Mouse (Mus musculus) olfactory bulb, adult 2 months (tissue): Measurements from ENCODE around the gene Uso1. TPM values are rescaled to one million over a fixed set of nuclear protein-coding genes. Genes with fewer than 3 reads are reported as not detected.

Source experiments
- H3K27ac ChIP-seq: fragments of 200-500 bp; 2 replicates; pipeline ENCODE4 v1.5.1; 2012; ENCODE audit warnings: low read depth, low read length; ENCODE audit not compliant: insufficient read depth
- H3K4me1 ChIP-seq: fragments of 200-500 bp; 2 replicates; pipeline ENCODE4 v1.6.1; 2012; ENCODE audit warnings: low read length; ENCODE audit not compliant: control insufficient read depth, insufficient read depth
- H3K4me3 ChIP-seq: fragments of 200-500 bp; 2 replicates; pipeline ENCODE4 v1.5.1; 2012; ENCODE audit warnings: mild to moderate bottlenecking, low read depth, low read length, moderate library complexity; ENCODE audit not compliant: insufficient read depth
- CTCF ChIP-seq: fragments of 200-500 bp; IDR thresholded peaks from 2 replicates; pipeline ENCODE4 v1.5.1; 2012; ENCODE audit warnings: low read depth, mild to moderate bottlenecking, low read length, moderate library complexity; ENCODE audit not compliant: insufficient read depth
- POLR2A ChIP-seq: fragments of 200-500 bp; IDR thresholded peaks from 2 replicates; pipeline ENCODE4 v1.6.1; 2012; ENCODE audit warnings: mild to moderate bottlenecking, low read depth, low read length, moderate library complexity; ENCODE audit not compliant: insufficient read depth
- WGBS: fragments of 180-500 bp; shearing (Covaris S2); methylation state at CpG from one replicate; pipeline ENCODE4 v1.1.7; 2018; 5-methylcytosine and 5-hydroxymethylcytosine counted together
- polyA plus RNA-seq: library from polyadenylated mRNA; stranded (reverse); fragments of >200 nt; gene quantifications from 2 replicates; pipeline ENCODE4 v1.2.4, GENCODE M21; 2012; ENCODE audit warnings: low replicate concordance; ENCODE audit not compliant: missing spikeins, insufficient read depth, insufficient read length

Gene Uso1
- polyA plus RNA-seq, 1 experiment, result not detected

- no peak overlapping the region for H3K4me3 ChIP-seq
- TF ChIP-seq CTCF, result no peak
- TF ChIP-seq POLR2A, result no peak
- H3K4me1 ChIP-seq, result peaks cover 9% of the 10 kb centered on the region
- WGBS, result 41% methylated on average over 10 of the region's 10 CpGs
- H3K27ac ChIP-seq, result no peak overlapping the region
Measured at GRCm38 (mm10) chr5:92106327-92107125, 31.2 kb upstream of the Uso1 start.

DNA sequence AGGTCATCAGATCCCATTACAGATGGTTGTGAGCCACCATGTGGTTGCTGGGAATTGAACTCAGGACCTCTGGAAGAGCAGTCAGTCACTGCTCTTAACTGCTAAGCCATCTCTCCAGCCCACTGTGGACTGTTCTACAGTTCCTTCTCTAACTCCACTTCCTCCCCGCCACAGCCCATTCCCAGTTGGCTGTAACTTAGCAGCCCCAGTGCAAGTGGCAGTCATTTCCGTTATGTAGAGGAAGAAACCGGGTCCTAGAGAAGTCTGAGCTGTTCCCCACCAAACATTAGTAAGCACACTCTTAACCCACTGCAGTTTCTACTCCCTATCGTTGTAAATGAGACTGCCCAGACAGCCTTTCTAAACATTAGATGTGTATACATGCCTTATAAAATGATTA, 30.5 kb upstream of the Uso1 start:
- H3K4me1 ChIP-seq, result peaks cover 12% of the 10 kb centered on the region
- no peak overlapping the region for H3K4me3 ChIP-seq
- no peak overlapping the region for H3K27ac ChIP-seq
- no peak for TF ChIP-seq CTCF
- 93% methylated on average over 4 of the region's 4 CpGs for WGBS

- WGBS, result 92% methylated on average over 5 of the region's 5 CpGs
- H3K4me1 ChIP-seq, result peaks cover 9% of the 10 kb centered on the region
- no peak overlapping the region for H3K27ac ChIP-seq
- TF ChIP-seq POLR2A, result no peak
- TF ChIP-seq CTCF, result no peak
- H3K4me3 ChIP-seq, result no peak overlapping the region
Measured at GRCm38 (mm10) chr5:92110818-92111355, 26.9 kb upstream of the Uso1 start.

- TF ChIP-seq POLR2A (no peak), CTCF (no peak)
- WGBS, result 14% methylated on average over 6 of the region's 6 CpGs
- H3K27ac ChIP-seq, result no peak overlapping the region
- H3K4me1 ChIP-seq, result peaks cover 7% of the 10 kb centered on the region
- no peak overlapping the region for H3K4me3 ChIP-seq
Measured at GRCm38 (mm10) chr5:92112175-92112574, 25.6 kb upstream of the Uso1 start.

DNA sequence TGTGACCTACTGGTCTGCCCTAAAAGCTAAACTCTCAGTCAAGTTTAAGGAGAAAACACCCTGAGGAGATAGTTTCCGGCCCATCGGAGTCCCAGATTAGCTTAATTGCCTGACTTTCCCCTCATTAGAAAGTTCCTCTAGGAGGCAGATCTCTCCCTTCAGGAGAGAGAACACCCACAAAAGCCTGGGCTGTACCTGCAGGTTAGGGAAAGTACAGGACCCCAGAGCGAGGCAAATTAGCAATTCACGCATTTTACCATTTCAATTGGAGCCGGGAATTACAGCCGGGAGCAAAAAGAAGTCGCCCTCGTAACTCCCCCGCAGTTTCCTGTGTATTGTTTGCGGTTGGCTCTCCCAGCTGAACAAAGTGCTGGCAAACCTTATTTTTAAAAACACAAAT, 25.2 kb upstream of the Uso1 start:
- H3K4me3 ChIP-seq, result peak overlapping the region; percentile 16; the same call in 1 of the 2 replicates
- H3K4me1 ChIP-seq, result peaks cover 7% of the 10 kb centered on the region
- H3K27ac ChIP-seq, result no peak overlapping the region
- WGBS, result 6% methylated on average over 10 of the region's 10 CpGs
- TF ChIP-seq POLR2A (no peak), CTCF (no peak)

DNA sequence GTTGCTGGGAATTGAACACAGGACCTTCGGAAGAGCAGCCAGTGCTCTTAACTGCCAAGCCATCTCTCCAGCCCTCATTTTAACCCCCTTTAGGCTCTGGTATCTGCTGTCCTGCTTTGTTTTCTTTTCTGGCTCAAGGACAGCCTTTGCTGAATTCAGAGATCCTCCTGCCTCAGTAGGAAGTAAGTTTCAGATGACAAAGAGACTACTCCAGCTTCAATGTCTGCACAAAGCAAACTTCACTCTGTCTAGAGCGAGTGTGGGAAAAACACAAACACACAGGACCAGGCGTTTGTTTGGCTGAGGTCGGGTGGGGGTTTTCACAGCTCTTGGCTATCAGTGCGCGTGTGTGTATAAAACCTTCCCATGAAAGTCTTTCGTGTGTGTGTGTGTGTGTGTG, 24.3 kb upstream of the Uso1 start:
- Histone ChIP-seq H3K4me1 (peaks cover 7% of the 10 kb centered on the region), H3K4me3 (no peak overlapping the region), H3K27ac (no peak overlapping the region)
- 92% methylated on average over 7 of the region's 7 CpGs for WGBS
- TF ChIP-seq POLR2A, result no peak
- TF ChIP-seq CTCF, result no peak

- Histone ChIP-seq H3K4me3 (no peak overlapping the region), H3K27ac (no peak overlapping the region), H3K4me1 (peaks cover 7% of the 10 kb centered on the region)
- WGBS, result 95% methylated on average over 6 of the region's 6 CpGs
- TF ChIP-seq POLR2A (no peak), CTCF (no peak)
Measured at GRCm38 (mm10) chr5:92114223-92114622, 23.5 kb upstream of the Uso1 start.

- no peak for TF ChIP-seq POLR2A
- TF ChIP-seq CTCF, result no peak
- peaks cover 7% of the 10 kb centered on the region for H3K4me1 ChIP-seq
- H3K27ac ChIP-seq, result no peak overlapping the region
- no peak overlapping the region for H3K4me3 ChIP-seq
- WGBS, result 93% methylated on average over 2 of the region's 2 CpGs
Measured at GRCm38 (mm10) chr5:92114939-92115338, 22.8 kb upstream of the Uso1 start.

GRCm38 (mm10) chr5:92117823-92118403, 19.8 kb upstream of the Uso1 start:
- Histone ChIP-seq H3K27ac (no peak overlapping the region), H3K4me1 (peaks cover 2% of the 10 kb centered on the region), H3K4me3 (no peak overlapping the region)
- no peak for TF ChIP-seq POLR2A
- 0 out of 2 replicates have a peak, but pooled peaks have one; percentile 25 for TF ChIP-seq CTCF
- WGBS, result 63% methylated on average over 12 of the region's 12 CpGs
